Mouse (Mus musculus) 3T3-L1 (cell line): ENCODE data around the gene Clmn.
"Not testable (repeated sequence)": the region's sequence is repeated elsewhere in the genome, so short reads cannot be mapped to it uniquely, and the experiment has no call there.

Experiments
- DNase-seq: peaks from one replicate; pipeline ENCODE4 v3.0.0-alpha.2; 2015; ENCODE audit warnings: low read depth, low spot score

Clmn gene

GRCm38 (mm10) chr12:104758066-104758465 lies 106.8 kb downstream of the Clmn start:
- DNase-seq, result no peak

GRCm38 (mm10) chr12:104753686-104754085 lies 111.2 kb downstream of the Clmn start:
- no peak for DNase-seq

- peak; percentile 87 for DNase-seq
Observed at GRCm38 (mm10) chr12:104751814-104752765, 112.8 kb downstream of the Clmn start, which contains the start of gene Dicer1. Gene Dicer1, minus strand, starts transcription at chr12:104751952.

- DNase-seq, result peak; percentile 20
Observed at GRCm38 (mm10) chr12:104751331-104751813, 113.5 kb downstream of the Clmn start.

GRCm38 (mm10) chr12:104748946-104749345 lies 115.9 kb downstream of the Clmn start:
- DNase-seq, result no peak

GRCm38 (mm10) chr12:104747252-104747651 lies 117.6 kb downstream of the Clmn start:
- DNase-seq, result no peak

GRCm38 (mm10) chr12:104746601-104747000 lies 118.3 kb downstream of the Clmn start:
- DNase-seq, result no peak

GRCm38 (mm10) chr12:104743687-104744086 lies 121.2 kb downstream of the Clmn start:
- no peak for DNase-seq

GRCm38 (mm10) chr12:104742247-104742646 lies 122.6 kb downstream of the Clmn start:
- DNase-seq, result no peak

- no peak for DNase-seq
Observed at GRCm38 (mm10) chr12:104740841-104741787, 123.8 kb downstream of the Clmn start.

GRCm38 (mm10) chr12:104738931-104739330 lies 125.9 kb downstream of the Clmn start:
- no peak for DNase-seq

- no peak for DNase-seq
Observed at GRCm38 (mm10) chr12:104738446-104738845, 126.4 kb downstream of the Clmn start.

- DNase-seq, result no peak
Observed at GRCm38 (mm10) chr12:104737666-104738065, 127.2 kb downstream of the Clmn start.

GRCm38 (mm10) chr12:104735993-104736395 lies 128.9 kb downstream of the Clmn start:
- DNase-seq, result no peak

- DNase-seq, result no peak
Observed at GRCm38 (mm10) chr12:104733165-104733564, 131.7 kb downstream of the Clmn start.

- no peak for DNase-seq
Observed at GRCm38 (mm10) chr12:104731782-104732181, 133.1 kb downstream of the Clmn start.

GRCm38 (mm10) chr12:104726436-104726835 lies 138.4 kb downstream of the Clmn start:
- not testable (repeated sequence) for DNase-seq

GRCm38 (mm10) chr12:104722056-104722455 lies 142.8 kb downstream of the Clmn start:
- DNase-seq, result no peak

- DNase-seq, result no peak
Observed at GRCm38 (mm10) chr12:104721011-104721410, 143.9 kb downstream of the Clmn start.

- peak; percentile 81 for DNase-seq
Observed at GRCm38 (mm10) chr12:104718956-104719355, 145.9 kb downstream of the Clmn start.

- DNase-seq, result no peak
Observed at GRCm38 (mm10) chr12:104716409-104716808, 148.5 kb downstream of the Clmn start.

GRCm38 (mm10) chr12:104715453-104715852 lies 149.4 kb downstream of the Clmn start:
- DNase-seq, result no peak
